Mouse (Mus musculus) hindbrain, embryonic 15.5 days (tissue): ENCODE measurements at regions not wholly inside any gene's neighbourhood (a gene's known extent, or its start where the extent isn't known, plus 50 kb on each side); places are given as distances from the start of the nearest gene placed in this dataset.

Experiments used
- ATAC-seq: fragments of 200-750 bp; cut with Nextera tagmentation; 2 replicates; pipeline ENCODE4 v1.8.0; 2017; ENCODE audit warnings: low read depth, moderate number of reproducible peaks, moderate TSS enrichment; ENCODE audit not compliant: low FRiP score
- H3K27ac ChIP-seq: fragments of 300-500 bp; sonication (generic); replicated peaks from 2 replicates; pipeline ENCODE4 v1.5.1; 2015; ENCODE audit warnings: mild to moderate bottlenecking, inconsistent platforms
- H3K27me3 ChIP-seq: fragments of 300-500 bp; sonication (generic); 2 replicates; pipeline ENCODE4 v1.6.1; 2015; ENCODE audit warnings: control low read depth, inconsistent platforms
- H3K36me3 ChIP-seq: fragments of 300-500 bp; sonication (generic); 2 replicates; pipeline ENCODE4 v1.6.1; 2015; ENCODE audit warnings: control low read depth, inconsistent platforms
- H3K4me1 ChIP-seq: fragments of 300-500 bp; sonication (generic); replicated peaks from 2 replicates; pipeline ENCODE4 v1.6.1; 2015; ENCODE audit warnings: control low read depth, inconsistent platforms
- H3K4me2 ChIP-seq: fragments of 300-500 bp; sonication (generic); 2 replicates; pipeline ENCODE4 v1.6.1; 2015; ENCODE audit warnings: moderate library complexity, mild to moderate bottlenecking, inconsistent platforms
- H3K4me3 ChIP-seq: fragments of 300-500 bp; sonication (generic); 2 replicates; pipeline ENCODE4 v1.5.1; 2015; ENCODE audit warnings: mild to moderate bottlenecking, inconsistent platforms
- H3K9ac ChIP-seq: fragments of 300-500 bp; sonication (generic); 2 replicates; pipeline ENCODE4 v1.6.1; 2015; ENCODE audit warnings: inconsistent platforms
- H3K9me3 ChIP-seq: fragments of 300-500 bp; sonication (generic); 2 replicates; pipeline ENCODE4 v1.6.1; 2016; ENCODE audit warnings: control low read depth, inconsistent platforms
- WGBS: fragments of 180-500 bp; shearing (Covaris S2); methylation state at CpG from one replicate; pipeline ENCODE4 v1.1.7; 2015; 5-methylcytosine and 5-hydroxymethylcytosine counted together

GRCm38 (mm10) chr5:68572816-68573215, 541.2 kb downstream of the Grxcr1 start:
- no peak overlapping the region for H3K9ac ChIP-seq
- H3K27ac ChIP-seq = no peak overlapping the region
- H3K27me3 ChIP-seq = no peaks in the 10 kb centered on the region
- no peak for ATAC-seq
- no peaks in the 10 kb centered on the region for H3K9me3 ChIP-seq
- no peak overlapping the region for H3K4me3 ChIP-seq
- 92% methylated on average over 5 of the region's 5 CpGs for WGBS
- no peak overlapping the region for H3K4me2 ChIP-seq
- no peaks in the 10 kb centered on the region for H3K36me3 ChIP-seq
- no peaks in the 10 kb centered on the region for H3K4me1 ChIP-seq

GRCm38 (mm10) chr5:68575827-68576226, 544.2 kb downstream of the Grxcr1 start:
- Histone ChIP-seq H3K36me3 (no peaks in the 10 kb centered on the region), H3K4me1 (no peaks in the 10 kb centered on the region), H3K27me3 (no peaks in the 10 kb centered on the region), H3K4me2 (no peak overlapping the region), H3K9ac (no peak overlapping the region), H3K9me3 (no peaks in the 10 kb centered on the region), H3K4me3 (no peak overlapping the region), H3K27ac (no peak overlapping the region)
- no peak for ATAC-seq

GRCm38 (mm10) chr5:68578496-68578895, 546.9 kb downstream of the Grxcr1 start:
- Histone ChIP-seq H3K36me3 (no peaks in the 10 kb centered on the region), H3K4me3 (no peak overlapping the region), H3K4me1 (no peaks in the 10 kb centered on the region), H3K27ac (no peak overlapping the region), H3K9ac (no peak overlapping the region), H3K4me2 (no peak overlapping the region), H3K27me3 (no peaks in the 10 kb centered on the region), H3K9me3 (no peaks in the 10 kb centered on the region)
- 95% methylated on average over 1 of the region's 1 CpGs for WGBS
- ATAC-seq = no peak

GRCm38 (mm10) chr5:68592423-68592822, 560.8 kb downstream of the Grxcr1 start:
- Histone ChIP-seq H3K4me3 (no peak overlapping the region), H3K4me2 (no peak overlapping the region), H3K36me3 (no peaks in the 10 kb centered on the region), H3K27me3 (no peaks in the 10 kb centered on the region), H3K27ac (no peak overlapping the region), H3K9ac (no peak overlapping the region), H3K9me3 (no peaks in the 10 kb centered on the region), H3K4me1 (no peaks in the 10 kb centered on the region)
- WGBS = 75% methylated on average over 3 of the region's 3 CpGs
- ATAC-seq = no peak

- H3K4me2 ChIP-seq = no peak overlapping the region
- no peaks in the 10 kb centered on the region for H3K9me3 ChIP-seq
- no peak for ATAC-seq
- no peaks in the 10 kb centered on the region for H3K27me3 ChIP-seq
- no peaks in the 10 kb centered on the region for H3K4me1 ChIP-seq
- no peaks in the 10 kb centered on the region for H3K36me3 ChIP-seq
- no peak overlapping the region for H3K4me3 ChIP-seq
- no peak overlapping the region for H3K9ac ChIP-seq
- no peak overlapping the region for H3K27ac ChIP-seq
Observed at GRCm38 (mm10) chr5:68618451-68618850, 586.8 kb downstream of the Grxcr1 start.

GRCm38 (mm10) chr5:68635400-68635799, 603.8 kb downstream of the Grxcr1 start:
- no peak overlapping the region for H3K27ac ChIP-seq
- ATAC-seq = no peak
- no peaks in the 10 kb centered on the region for H3K4me1 ChIP-seq
- no peak overlapping the region for H3K4me3 ChIP-seq
- H3K27me3 ChIP-seq = no peaks in the 10 kb centered on the region
- no peaks in the 10 kb centered on the region for H3K9me3 ChIP-seq
- no peaks in the 10 kb centered on the region for H3K36me3 ChIP-seq
- H3K4me2 ChIP-seq = no peak overlapping the region
- 78% methylated on average over 3 of the region's 3 CpGs for WGBS
- no peak overlapping the region for H3K9ac ChIP-seq

- Histone ChIP-seq H3K9me3 (no peaks in the 10 kb centered on the region), H3K9ac (no peak overlapping the region), H3K27ac (no peak overlapping the region), H3K4me2 (no peak overlapping the region), H3K4me3 (no peak overlapping the region), H3K4me1 (no peaks in the 10 kb centered on the region), H3K36me3 (no peaks in the 10 kb centered on the region), H3K27me3 (no peaks in the 10 kb centered on the region)
- no peak for ATAC-seq
- 91% methylated on average over 3 of the region's 3 CpGs for WGBS
Observed at GRCm38 (mm10) chr5:68672834-68673233, 641.2 kb downstream of the Grxcr1 start.

GRCm38 (mm10) chr5:68701342-68701741, 640.1 kb downstream of the Kctd8 start:
- no peak for ATAC-seq
- Histone ChIP-seq H3K4me3 (no peak overlapping the region), H3K4me1 (0 out of 2 replicates have a peak, but pooled peaks cover 3% of the 10 kb centered on the region), H3K9me3 (no peaks in the 10 kb centered on the region), H3K4me2 (no peak overlapping the region), H3K27me3 (no peaks in the 10 kb centered on the region), H3K9ac (no peak overlapping the region), H3K27ac (no peak overlapping the region), H3K36me3 (no peaks in the 10 kb centered on the region)
- 80% methylated on average over 3 of the region's 3 CpGs for WGBS

- no peaks in the 10 kb centered on the region for H3K27me3 ChIP-seq
- H3K4me1 ChIP-seq = 0 out of 2 replicates have a peak, but pooled peaks cover 3% of the 10 kb centered on the region
- peak; percentile 79 for ATAC-seq
- 42% methylated on average over 2 of the region's 2 CpGs for WGBS
- no peak overlapping the region for H3K4me3 ChIP-seq
- no peaks in the 10 kb centered on the region for H3K9me3 ChIP-seq
- no peak overlapping the region for H3K4me2 ChIP-seq
- H3K9ac ChIP-seq = no peak overlapping the region
- no peak overlapping the region for H3K27ac ChIP-seq
- H3K36me3 ChIP-seq = no peaks in the 10 kb centered on the region
Observed at GRCm38 (mm10) chr5:68705411-68706080, 635.9 kb downstream of the Kctd8 start.

- Histone ChIP-seq H3K9me3 (no peaks in the 10 kb centered on the region), H3K27ac (no peak overlapping the region), H3K4me1 (no peaks in the 10 kb centered on the region), H3K4me2 (no peak overlapping the region), H3K9ac (no peak overlapping the region), H3K36me3 (no peaks in the 10 kb centered on the region), H3K4me3 (no peak overlapping the region), H3K27me3 (no peaks in the 10 kb centered on the region)
- ATAC-seq = no peak
- 75% methylated on average over 4 of the region's 4 CpGs for WGBS
Observed at GRCm38 (mm10) chr5:68726733-68727132, 614.7 kb downstream of the Kctd8 start.

GRCm38 (mm10) chr5:68735186-68735585, 606.3 kb downstream of the Kctd8 start:
- Histone ChIP-seq H3K4me1 (no peaks in the 10 kb centered on the region), H3K27ac (no peak overlapping the region), H3K27me3 (no peaks in the 10 kb centered on the region), H3K4me3 (no peak overlapping the region), H3K9ac (no peak overlapping the region), H3K9me3 (no peaks in the 10 kb centered on the region), H3K36me3 (no peaks in the 10 kb centered on the region), H3K4me2 (no peak overlapping the region)
- 26% methylated on average over 5 of the region's 5 CpGs for WGBS
- no peak for ATAC-seq

- no peak for ATAC-seq
- Histone ChIP-seq H3K27ac (no peak overlapping the region), H3K4me1 (no peaks in the 10 kb centered on the region), H3K9me3 (no peaks in the 10 kb centered on the region), H3K4me3 (no peak overlapping the region), H3K36me3 (no peaks in the 10 kb centered on the region), H3K9ac (no peak overlapping the region), H3K27me3 (no peaks in the 10 kb centered on the region), H3K4me2 (no peak overlapping the region)
- WGBS = 91% methylated on average over 3 of the region's 3 CpGs
Observed at GRCm38 (mm10) chr5:68750499-68750898, 591.0 kb downstream of the Kctd8 start.

GRCm38 (mm10) chr5:68753025-68753424, 588.5 kb downstream of the Kctd8 start:
- Histone ChIP-seq H3K4me3 (no peak overlapping the region), H3K36me3 (no peaks in the 10 kb centered on the region)
- no peak for ATAC-seq

More at GRCm38 (mm10) chr5:68753025-68753424, 588.5 kb downstream of the Kctd8 start:
- H3K9me3 ChIP-seq = no peaks in the 10 kb centered on the region
- H3K27ac ChIP-seq = no peak overlapping the region
- H3K27me3 ChIP-seq = no peaks in the 10 kb centered on the region
- H3K4me1 ChIP-seq = no peaks in the 10 kb centered on the region
- no peak overlapping the region for H3K9ac ChIP-seq
- no peak overlapping the region for H3K4me2 ChIP-seq
